Mouse (Mus musculus) left cerebral cortex, adult 2 months (tissue): ENCODE measurements around the gene Slamf7. TPM values are rescaled to one million over a fixed set of nuclear protein-coding genes. Genes with fewer than 3 reads are reported as not detected.
A peak's percentile ranks its signal among the peaks of the same experiment; 100 is the strongest.

Source experiments
- DNase-seq, 2 experiments: peaks; one replicate each; pipeline ENCODE4 v3.0.0; 2021 to 2022; ENCODE audit warnings: low spot score in 2 of 2, mixed read lengths in 1 of 2; ENCODE audit errors: extremely low spot score in 1 of 2
- H3K27ac ChIP-seq: fragments of 200-600 bp; 2 replicates; pipeline ENCODE4 v1.8.1; 2022
- H3K4me3 ChIP-seq: fragments of 200-600 bp; 2 replicates; pipeline ENCODE4 v1.8.1; 2022
- CTCF ChIP-seq: fragments of 200-600 bp; IDR thresholded peaks from 2 replicates; pipeline ENCODE4 v1.8.1; 2022; ENCODE audit warnings: antibody characterized with exemption, mild to moderate bottlenecking, moderate library complexity
- intact Hi-C: fragments of 180-260 bp; cut with DNase I; formaldehyde crosslinking; loops from one replicate; pipeline ENCODE4 v1.15.1; 2025
- total RNA-seq, 2 experiments: library from RNA; stranded (reverse); gene quantifications; 2 replicates each; pipeline ENCODE4 v1.2.3; 2021

Slamf7 gene
- total RNA-seq, 2 experiments from 2014 or later = 0.40 TPM; not detected in 1

DNA sequence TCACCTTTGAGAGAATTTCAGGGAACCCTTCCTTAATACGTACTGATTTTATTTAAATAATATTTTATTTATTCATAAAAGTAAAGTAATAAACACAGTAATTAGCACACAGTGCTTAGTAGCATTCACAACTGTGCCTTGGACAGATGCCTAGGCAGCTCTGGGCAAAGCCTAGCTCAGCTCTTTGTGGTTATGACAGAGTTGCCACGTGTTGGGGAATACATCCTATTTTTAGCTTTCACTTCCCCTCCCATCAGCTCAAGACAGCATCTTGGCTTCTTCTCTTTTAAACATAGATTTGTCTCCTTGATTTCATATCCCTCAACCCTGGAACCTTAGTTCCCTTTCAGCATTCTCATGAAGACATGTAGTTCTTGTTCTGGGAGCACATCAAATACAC is 21.4 kb downstream of the Slamf7 start:
- intact Hi-C loops = no loop called here
- no peak for DNase-seq
- TF ChIP-seq CTCF = no peak
- Histone ChIP-seq H3K4me3 (no peak overlapping the region), H3K27ac (no peak overlapping the region)

DNA sequence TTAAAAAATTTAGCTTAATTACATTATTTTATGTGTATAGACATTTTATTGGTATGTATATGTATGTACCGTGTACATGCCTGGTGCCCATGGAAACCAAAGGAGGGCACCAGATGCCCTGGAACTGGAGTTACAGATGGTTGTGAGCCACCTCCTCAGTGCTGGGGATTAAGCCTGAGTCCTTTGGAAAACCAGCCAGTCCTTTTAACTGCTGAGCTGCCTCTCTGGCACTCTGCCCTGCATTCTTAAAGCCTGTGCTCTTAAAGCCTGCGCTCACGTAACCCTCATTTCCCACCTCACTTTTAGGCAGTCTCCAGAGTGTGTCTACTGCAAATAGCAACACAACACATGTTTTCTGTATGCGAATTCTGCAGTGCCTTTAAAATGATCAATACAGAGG is 21.9 kb downstream of the Slamf7 start:
- Histone ChIP-seq H3K27ac (no peak overlapping the region), H3K4me3 (no peak overlapping the region)
- intact Hi-C loops = no loop called here
- TF ChIP-seq CTCF = no peak
- no peak for DNase-seq

DNA sequence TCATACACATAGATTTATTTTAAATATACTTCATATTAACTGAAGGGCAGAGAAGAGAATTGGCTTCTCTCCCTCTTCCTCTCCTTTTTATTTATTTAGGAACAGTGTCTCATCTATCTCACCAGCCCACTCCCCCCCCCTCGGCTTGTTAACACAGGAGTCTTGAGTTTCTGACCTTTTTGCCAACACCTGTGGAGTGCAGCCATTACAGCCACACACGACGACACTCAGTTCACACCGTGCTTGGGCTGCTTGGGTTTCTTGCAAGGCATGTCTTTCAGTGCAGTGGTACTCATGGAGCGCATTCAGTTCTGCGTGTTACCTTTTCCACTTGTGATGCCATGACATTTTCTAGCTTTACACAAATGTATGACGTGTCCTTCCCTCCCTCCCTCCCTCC is 22.8 kb downstream of the Slamf7 start:
- TF ChIP-seq CTCF = no peak
- no peak for DNase-seq
- H3K27ac ChIP-seq = no peak overlapping the region
- no peak overlapping the region for H3K4me3 ChIP-seq
- intact Hi-C loops = no loop called here

DNA sequence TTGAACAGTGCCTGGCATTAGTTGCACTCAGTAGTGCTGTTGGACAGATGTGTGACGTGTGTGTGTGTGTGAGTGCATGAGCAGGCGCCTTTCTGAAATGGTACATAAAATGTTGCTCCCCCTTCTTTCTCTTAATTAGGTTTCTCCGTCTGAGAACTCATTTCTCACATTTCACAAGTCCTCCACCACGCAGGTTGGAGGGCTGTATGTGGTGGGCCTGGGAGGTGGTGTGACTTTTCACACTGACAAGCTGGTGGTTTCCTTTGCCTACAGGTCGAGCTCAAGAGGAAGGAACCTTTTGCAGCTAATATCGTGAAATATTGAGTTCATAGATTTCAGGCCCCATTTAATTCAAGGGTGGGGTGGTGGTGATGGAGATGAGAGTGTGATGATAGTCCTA is 23.7 kb downstream of the Slamf7 start:
- intact Hi-C loops = no loop called here
- H3K27ac ChIP-seq = no peak overlapping the region
- H3K4me3 ChIP-seq = no peak overlapping the region
- no peak for TF ChIP-seq CTCF
- no peak for DNase-seq

DNA sequence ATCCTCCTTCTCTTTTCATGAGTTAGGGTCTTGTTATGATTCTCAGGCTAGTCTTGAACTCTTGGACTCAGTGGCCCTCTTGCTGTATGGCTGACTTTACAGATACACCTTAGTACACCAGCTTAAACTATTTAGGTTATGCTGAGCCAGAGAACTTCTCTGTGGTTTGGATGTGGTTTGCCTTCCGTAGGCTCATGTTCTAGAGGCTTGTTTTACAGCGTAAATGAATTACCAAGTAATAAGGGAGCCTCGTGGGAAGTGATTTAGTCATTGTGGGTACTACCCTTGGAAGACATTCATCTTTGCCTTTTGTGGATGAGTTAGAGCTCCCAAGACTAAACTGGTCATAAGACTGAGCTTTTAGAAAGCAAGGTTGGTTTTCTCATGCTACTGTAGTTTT is 25.0 kb downstream of the Slamf7 start:
- Histone ChIP-seq H3K4me3 (no peak overlapping the region), H3K27ac (no peak overlapping the region)
- intact Hi-C loops = no loop called here
- no peak for DNase-seq
- no peak for TF ChIP-seq CTCF

DNA sequence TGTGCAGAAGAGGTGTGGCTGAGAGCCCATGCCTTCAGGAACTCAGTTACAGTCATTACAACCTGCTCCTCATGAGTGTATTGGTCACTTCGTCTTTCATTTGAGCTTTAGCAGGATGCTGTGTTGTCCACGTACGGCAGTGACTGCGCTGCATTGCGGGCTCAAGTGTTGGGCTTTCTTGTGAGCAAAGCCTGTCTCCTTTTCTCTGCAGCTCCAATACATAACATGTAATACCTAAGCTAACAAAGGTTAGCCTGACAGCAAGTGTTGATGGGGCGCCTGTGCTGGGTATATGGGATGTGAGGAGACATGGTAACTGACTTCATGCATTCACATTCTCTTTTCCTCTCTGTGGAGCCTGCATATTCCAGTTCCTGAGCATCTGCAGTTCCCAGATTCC is 32.7 kb downstream of the Slamf7 start:
- TF ChIP-seq CTCF = no peak
- intact Hi-C loops = no loop called here
- no peak for DNase-seq
- Histone ChIP-seq H3K27ac (no peak overlapping the region), H3K4me3 (no peak overlapping the region)

DNA sequence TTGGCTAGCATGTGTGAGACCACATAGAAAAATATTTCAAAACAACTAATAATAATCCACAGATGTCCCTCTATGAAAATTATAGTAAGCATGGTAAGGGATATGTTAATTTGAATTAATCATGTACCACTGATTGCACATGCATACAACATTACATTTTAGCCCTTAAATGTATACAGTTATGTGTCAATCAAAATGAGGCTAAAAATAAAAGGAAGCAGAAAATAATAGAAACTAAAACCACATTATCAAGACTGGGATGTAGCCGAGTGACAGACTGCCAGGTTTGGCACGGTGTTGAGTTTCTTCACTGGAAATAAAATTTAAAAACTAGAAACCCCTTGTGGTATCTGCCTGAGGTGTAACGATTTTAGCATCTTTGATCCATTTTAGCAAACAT is 33.2 kb downstream of the Slamf7 start:
- intact Hi-C loops = no loop called here
- no peak for TF ChIP-seq CTCF
- H3K4me3 ChIP-seq = no peak overlapping the region
- H3K27ac ChIP-seq = no peak overlapping the region
- DNase-seq = no peak

DNA sequence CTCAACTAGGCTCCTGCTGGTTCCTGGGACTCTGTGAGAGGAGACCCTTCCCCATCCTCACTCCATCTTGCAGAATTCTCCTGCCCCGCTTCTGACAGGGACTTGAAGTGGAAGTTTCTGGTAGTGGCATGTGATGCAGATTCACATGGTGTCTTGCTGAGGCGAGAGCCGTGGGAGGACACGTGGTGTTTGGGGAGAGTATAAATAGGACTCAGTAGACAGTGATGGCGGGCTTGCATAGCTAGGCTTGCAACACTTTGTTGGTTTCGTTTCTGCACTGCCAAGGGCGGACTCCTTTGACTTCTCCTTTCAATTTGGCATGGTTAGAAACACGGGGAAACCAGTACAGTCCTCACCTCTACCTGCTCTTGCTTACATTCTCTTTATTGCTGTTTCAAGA is 33.8 kb downstream of the Slamf7 start:
- intact Hi-C loops = no loop called here
- TF ChIP-seq CTCF = no peak
- peak in 1 of 2 experiments; percentile 21 for DNase-seq

DNA sequence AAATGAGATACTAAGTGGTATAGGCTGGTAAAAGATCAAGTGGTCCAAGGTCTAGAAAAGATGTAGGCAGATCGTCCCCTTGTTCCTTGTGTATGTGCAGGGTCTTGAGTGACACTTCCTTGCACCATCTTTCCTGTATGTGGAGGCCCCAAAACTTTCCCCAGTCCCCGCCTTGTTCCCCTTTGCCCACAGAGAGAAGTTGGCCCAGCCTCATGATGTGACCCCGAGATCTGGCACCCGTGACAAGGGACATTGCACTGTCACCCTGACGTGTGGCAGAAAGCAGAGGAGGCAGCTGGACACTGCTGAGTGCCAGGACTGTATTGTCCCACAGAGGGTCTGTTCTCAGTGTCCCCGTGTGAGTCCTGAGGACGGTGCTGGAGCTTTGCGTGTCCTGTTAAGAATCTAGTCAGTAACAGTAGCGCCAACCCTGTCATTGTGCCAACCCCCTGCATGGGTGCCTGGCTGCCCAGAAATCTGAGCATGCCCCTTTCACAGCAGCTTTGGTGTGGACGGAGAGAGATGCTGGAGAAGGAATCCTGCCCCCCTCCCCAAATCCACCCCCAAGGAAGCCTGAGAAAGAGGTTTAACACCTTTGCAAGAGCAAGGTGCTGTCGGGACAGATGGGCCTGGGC is 35.8 kb downstream of the Slamf7 start:
- intact Hi-C loops = no loop called here

More for the DNA sequence above, 33.8 kb downstream of the Slamf7 start:
- H3K4me3 ChIP-seq = no peak overlapping the region
- no peak overlapping the region for H3K27ac ChIP-seq

DNA sequence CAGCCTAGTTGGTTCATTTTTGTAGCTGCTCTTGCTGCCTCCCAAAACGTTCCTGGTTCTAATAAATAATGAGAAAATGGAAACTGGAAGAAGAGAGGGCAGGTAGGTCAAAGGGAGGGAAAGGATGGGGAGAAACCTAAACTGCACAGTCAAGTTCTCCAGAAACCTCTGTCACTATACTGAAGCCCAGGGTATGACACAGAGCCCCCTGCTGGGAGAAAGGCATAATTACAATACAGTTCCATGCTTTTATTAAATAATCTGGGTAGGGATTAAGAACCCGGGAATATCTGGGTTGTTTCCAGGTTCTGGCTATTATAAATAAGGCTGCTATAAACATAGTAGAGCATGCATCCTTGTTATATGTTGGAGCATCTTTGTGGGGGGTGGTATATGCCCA is 38.9 kb downstream of the Slamf7 start:
- TF ChIP-seq CTCF = peak; percentile 65
- no peak for DNase-seq
- H3K27ac ChIP-seq = no peak overlapping the region
- intact Hi-C loops = no loop called here
- H3K4me3 ChIP-seq = no peak overlapping the region

More for the DNA sequence above, 35.8 kb downstream of the Slamf7 start:
- Histone ChIP-seq H3K4me3 (no peak overlapping the region), H3K27ac (no peak overlapping the region)
- no peak for TF ChIP-seq CTCF
- no peak for DNase-seq

DNA sequence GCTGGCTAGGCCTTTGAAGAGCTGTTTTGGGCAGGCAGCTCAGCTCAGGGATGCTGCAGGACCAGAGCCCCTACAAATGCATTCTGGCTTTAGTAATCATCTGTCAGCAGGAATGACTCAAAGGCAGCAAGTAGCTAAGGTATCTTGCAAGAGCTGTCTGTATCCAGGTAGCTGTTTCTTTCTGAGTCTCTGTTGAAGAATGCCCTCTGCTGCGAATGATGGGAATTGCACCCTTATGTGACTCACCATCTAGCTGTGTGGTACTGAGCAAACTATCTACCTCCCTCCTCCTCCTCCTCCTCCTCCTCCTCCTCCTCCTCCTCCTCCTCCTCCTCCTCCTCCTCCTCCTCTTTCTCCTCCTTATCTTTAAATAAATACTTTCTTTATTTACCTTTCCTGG is 42.1 kb downstream of the Slamf7 start:
- DNase-seq = no peak
- intact Hi-C loops = no loop called here

DNA sequence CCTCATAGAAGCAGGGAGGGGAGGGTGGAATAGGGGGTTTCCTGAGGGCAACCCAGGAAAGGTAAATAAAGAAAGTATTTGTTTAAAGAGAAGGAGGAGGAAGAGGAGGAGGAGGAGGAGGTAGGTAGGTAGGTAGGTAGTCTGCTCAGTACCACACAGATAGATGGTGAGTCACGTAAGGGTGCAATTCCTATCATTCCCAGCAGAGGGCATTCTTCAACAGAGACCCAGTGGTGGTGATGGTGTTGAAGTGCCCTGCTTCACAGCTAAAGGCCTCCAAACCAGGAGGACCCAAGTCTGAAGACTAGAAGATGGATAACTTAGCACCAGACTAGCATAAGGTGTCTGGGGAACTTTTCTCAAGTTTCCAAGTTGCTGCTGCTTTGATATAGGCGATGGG is 42.8 kb downstream of the Slamf7 start:
- no peak overlapping the region for H3K4me3 ChIP-seq
- DNase-seq = no peak
- no peak; the same call in 1 of the 2 replicates for TF ChIP-seq CTCF
- H3K27ac ChIP-seq = no peak overlapping the region
- intact Hi-C loops = no loop called here

More for the DNA sequence above, 42.1 kb downstream of the Slamf7 start:
- Histone ChIP-seq H3K4me3 (no peak overlapping the region), H3K27ac (no peak overlapping the region)
- TF ChIP-seq CTCF = no peak; the same call in 1 of the 2 replicates

DNA sequence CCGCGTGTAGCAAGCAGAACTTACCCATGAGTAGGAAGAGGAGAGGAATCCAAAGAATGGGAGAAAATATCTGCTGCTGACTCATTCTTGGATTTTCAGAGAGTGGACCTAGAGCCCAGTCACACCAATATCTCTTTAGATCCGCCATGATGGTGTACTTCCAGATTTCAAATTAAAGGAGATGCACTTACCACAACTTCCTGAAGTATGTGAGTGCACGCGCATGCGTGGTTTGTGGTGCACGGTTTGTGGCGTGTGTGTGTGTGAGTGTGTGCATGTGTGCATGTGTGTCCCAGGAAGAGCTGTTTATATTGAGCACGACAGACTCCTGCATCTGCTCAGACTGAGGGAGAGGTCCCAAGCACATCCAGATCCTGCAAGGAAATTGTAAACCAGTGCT is 45.7 kb downstream of the Slamf7 start, which contains the start of gene Ly9:
Gene Ly9, minus strand, starts transcription at position 235 of the 400 bp plus-strand sequence.
- intact Hi-C loops = no loop called here
- Histone ChIP-seq H3K4me3 (no peak within 1 kb of the TSS), H3K27ac (no peak within 1 kb of the TSS)
- no peak for DNase-seq
- no peak for TF ChIP-seq CTCF

DNA sequence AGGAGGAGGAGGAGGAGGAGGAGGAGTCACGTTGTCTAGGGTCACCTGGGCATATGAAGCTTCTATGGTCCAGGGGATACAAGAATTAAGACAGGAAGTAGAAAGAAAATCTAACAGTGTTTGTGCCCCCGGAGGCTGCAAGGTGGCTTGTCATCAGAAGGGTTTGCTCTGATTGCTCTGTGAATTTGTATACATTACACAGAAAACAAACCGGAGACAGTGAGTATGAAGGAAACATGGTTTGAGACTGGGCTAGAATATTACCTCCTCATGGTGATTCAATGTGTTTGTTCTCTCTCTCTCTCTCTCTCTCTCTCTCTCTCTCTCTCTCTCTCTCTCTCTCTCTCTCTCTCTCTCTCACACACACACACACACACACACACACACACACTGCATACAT is 46.2 kb downstream of the Slamf7 start:
- no peak overlapping the region for H3K27ac ChIP-seq
- no peak for TF ChIP-seq CTCF
- intact Hi-C loops = no loop called here
- no peak overlapping the region for H3K4me3 ChIP-seq
- DNase-seq = no peak
